Mouse (Mus musculus) bone marrow, adult 2 months (tissue): ENCODE measurements around the gene Elf1.

Experiments used
- CTCF ChIP-seq: fragments of 200-500 bp; IDR thresholded peaks from 2 replicates; pipeline ENCODE4 v1.5.1; 2011; ENCODE audit warnings: low read length, control low read depth; ENCODE audit not compliant: control insufficient read depth, insufficient read depth
- POLR2A ChIP-seq: fragments of 200-500 bp; IDR thresholded peaks from 2 replicates; pipeline ENCODE4 v1.6.1; 2011; ENCODE audit warnings: low read depth, mild to moderate bottlenecking, control low read depth, low read length, borderline replicate concordance; ENCODE audit not compliant: control insufficient read depth

DNA sequence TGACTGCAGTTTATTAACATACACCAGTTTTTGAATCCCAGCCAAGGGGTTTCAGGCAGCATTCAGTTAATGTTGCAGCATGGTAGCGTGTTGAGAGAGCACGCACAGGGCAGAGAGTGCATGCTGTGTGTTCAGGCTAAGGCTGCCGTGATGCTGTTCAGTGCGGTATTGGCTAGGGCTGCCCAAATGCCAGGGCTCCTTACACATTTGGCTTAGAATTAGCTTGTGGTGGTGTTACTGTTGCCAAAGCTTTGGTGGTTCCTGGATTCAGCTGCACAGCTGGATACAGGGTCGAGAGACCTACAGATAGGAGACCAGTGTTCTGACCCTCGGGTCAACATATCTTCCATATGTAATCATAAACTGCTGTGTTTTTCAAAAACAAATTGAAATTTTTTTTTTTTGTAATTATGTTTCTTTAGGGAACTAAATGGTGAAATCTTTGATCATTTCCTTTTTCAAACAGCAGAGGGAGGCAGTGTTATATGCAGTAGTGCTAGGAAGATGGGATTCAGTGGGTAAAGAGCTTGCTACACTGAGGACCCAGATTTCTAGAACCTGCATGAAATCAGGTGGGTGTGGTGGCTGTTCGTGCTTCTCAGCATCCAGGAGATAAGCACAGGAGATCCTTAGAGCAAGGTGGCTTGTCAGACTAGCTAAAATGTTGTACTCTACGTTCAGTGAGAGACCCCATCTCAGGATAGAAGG, 136.3 kb downstream of the Elf1 start:
- TF ChIP-seq CTCF (no peak), POLR2A (no peak)
